Mouse (Mus musculus) megakaryocyte, embryonic 14.5 days (primary cell): ENCODE results near the gene Cd2. TPM values are rescaled to one million over a fixed set of nuclear protein-coding genes. Genes with fewer than 3 reads are reported as not detected.

ENCODE experiments used
- H3K27me3 ChIP-seq: replicated peaks from 2 replicates; pipeline ENCODE3; 2012; ENCODE audit warnings: inconsistent platforms
- H3K36me3 ChIP-seq: replicated peaks from 2 replicates; pipeline ENCODE3; 2012; ENCODE audit warnings: low read length, inconsistent platforms, mixed read lengths
- H3K4me1 ChIP-seq: 2 replicates; pipeline ENCODE4 v1.6.1; 2012; ENCODE audit warnings: inconsistent platforms
- H3K4me3 ChIP-seq: replicated peaks from 2 replicates; pipeline ENCODE3; 2012; ENCODE audit warnings: moderate library complexity, mild to moderate bottlenecking, inconsistent platforms
- H3K9me3 ChIP-seq: 2 replicates; pipeline ENCODE4 v1.6.1; 2012; ENCODE audit warnings: inconsistent platforms
- FLI1 ChIP-seq: IDR thresholded peaks from 2 replicates; pipeline ENCODE4 v1.6.1; 2012; ENCODE audit warnings: low read length, inconsistent platforms, mixed read lengths
- GATA1 ChIP-seq: IDR thresholded peaks from 3 replicates; pipeline ENCODE4 v1.6.1; 2012; ENCODE audit warnings: mixed read lengths, low read length, inconsistent platforms, borderline replicate concordance
- polyA plus RNA-seq: library from polyadenylated mRNA; stranded (reverse); fragments of >175 nt; gene quantifications from 2 replicates; pipeline ENCODE4 v1.2.3, GENCODE M21; 2012; ENCODE audit warnings: low replicate concordance; ENCODE audit not compliant: insufficient read depth

Cd2 gene
- polyA plus RNA-seq, 1 experiment = 0.16 TPM

- Histone ChIP-seq H3K27me3 (peaks cover 50% of the 10 kb centered on the region), H3K36me3 (no peaks in the 10 kb centered on the region), H3K4me1 (0 out of 2 replicates have a peak, but pooled peaks cover 3% of the 10 kb centered on the region), H3K4me3 (no peak overlapping the region), H3K9me3 (no peaks in the 10 kb centered on the region)
- TF ChIP-seq GATA1 (no peak), FLI1 (no peak)
Measured at GRCm38 (mm10) chr3:101306090-101306489, 18.4 kb upstream of the Cd2 start.

- H3K4me1 ChIP-seq = peaks cover 11% of the 10 kb centered on the region
- H3K36me3 ChIP-seq = no peaks in the 10 kb centered on the region
- peaks cover 57% of the 10 kb centered on the region for H3K27me3 ChIP-seq
- H3K4me3 ChIP-seq = no peak overlapping the region
- TF ChIP-seq FLI1 (no peak), GATA1 (no peak)
- H3K9me3 ChIP-seq = no peaks in the 10 kb centered on the region
Measured at GRCm38 (mm10) chr3:101305046-101305445, 17.3 kb upstream of the Cd2 start.

DNA sequence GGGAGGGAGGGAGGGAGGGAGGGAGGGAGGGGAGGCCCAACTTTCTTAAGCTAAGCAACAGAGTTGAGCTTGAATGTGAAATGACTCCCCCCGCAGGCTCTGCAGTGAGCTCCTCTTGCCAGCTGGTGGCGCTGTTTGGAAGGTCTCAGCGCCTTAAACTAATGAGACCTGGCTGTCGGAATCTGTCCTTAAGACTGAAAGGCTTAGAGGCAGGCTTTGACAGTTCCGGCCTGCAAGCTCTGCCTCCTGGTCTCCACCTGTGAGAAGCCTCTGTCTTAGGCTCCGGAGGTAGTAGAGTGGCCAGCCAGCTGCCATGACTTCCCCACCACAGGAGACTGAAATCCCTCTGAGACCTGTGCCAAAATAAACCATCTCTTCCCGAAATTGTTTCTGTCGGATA, 16.4 kb upstream of the Cd2 start:
- H3K9me3 ChIP-seq = no peaks in the 10 kb centered on the region
- no peak overlapping the region for H3K4me3 ChIP-seq
- no peaks in the 10 kb centered on the region for H3K36me3 ChIP-seq
- TF ChIP-seq GATA1 = no peak
- TF ChIP-seq FLI1 = no peak
- peaks cover 56% of the 10 kb centered on the region for H3K27me3 ChIP-seq
- peaks cover 13% of the 10 kb centered on the region for H3K4me1 ChIP-seq

- Histone ChIP-seq H3K27me3 (peaks cover 66% of the 10 kb centered on the region), H3K4me3 (peak overlapping the region; percentile 62), H3K36me3 (no peaks in the 10 kb centered on the region), H3K4me1 (peaks cover 22% of the 10 kb centered on the region), H3K9me3 (no peaks in the 10 kb centered on the region)
- TF ChIP-seq FLI1 (no peak), GATA1 (no peak)
Measured at GRCm38 (mm10) chr3:101300271-101301071, 12.7 kb upstream of the Cd2 start.

- peaks cover 26% of the 10 kb centered on the region for H3K4me1 ChIP-seq
Measured at GRCm38 (mm10) chr3:101299591-101299990, 11.9 kb upstream of the Cd2 start.

GRCm38 (mm10) chr3:101297221-101297620, 9.5 kb upstream of the Cd2 start:
- H3K4me1 ChIP-seq = peaks cover 25% of the 10 kb centered on the region

More at GRCm38 (mm10) chr3:101299591-101299990, 11.9 kb upstream of the Cd2 start:
- Histone ChIP-seq H3K4me3 (no peak overlapping the region), H3K9me3 (no peaks in the 10 kb centered on the region), H3K36me3 (no peaks in the 10 kb centered on the region), H3K27me3 (peaks cover 66% of the 10 kb centered on the region)
- TF ChIP-seq FLI1 = no peak

DNA sequence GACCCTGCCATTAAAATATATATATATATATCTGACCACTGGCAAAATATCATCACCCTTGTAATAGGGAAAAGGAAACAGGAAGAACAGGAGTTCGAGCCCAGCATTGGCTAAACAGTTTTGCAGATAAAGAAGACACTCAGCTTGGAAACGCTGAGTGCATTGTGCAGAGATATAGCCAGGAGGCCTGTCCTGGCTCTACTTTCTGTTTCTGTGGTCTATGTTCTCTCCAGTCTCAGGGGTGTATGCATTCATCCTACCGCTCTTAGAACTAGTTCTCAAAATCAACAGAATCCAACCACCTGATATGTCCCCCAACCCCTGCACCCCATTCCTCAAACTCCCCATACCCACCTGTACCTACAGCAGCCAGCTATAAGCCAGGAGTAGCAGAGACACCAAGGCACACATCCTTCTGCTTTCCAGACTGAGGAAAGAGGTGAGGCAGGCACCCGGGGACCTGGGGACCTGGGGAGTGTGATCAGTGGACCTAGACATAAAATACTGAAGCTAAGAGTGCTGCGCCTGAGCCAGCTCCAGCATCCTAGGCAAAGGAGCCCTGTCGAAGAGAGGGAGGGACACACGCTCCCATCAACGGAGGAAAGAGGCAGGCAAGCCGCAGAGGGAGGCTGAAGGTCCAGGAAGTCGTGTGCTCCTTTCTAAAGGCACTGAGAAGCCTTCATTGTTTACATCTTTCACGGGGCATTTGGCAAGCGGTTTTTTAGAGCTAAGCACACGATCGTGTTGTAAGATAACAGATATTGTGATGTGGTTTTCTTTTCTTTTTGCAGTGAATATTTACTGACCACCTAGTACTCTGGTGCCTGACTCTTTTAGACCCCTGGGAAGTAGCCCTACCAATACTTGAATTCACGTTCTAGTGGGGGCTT, 8.4 kb upstream of the Cd2 start:
- TF ChIP-seq FLI1 (no peak), GATA1 (no peak)
- Histone ChIP-seq H3K27me3 (peaks cover 54% of the 10 kb centered on the region), H3K4me3 (peak overlapping the region; percentile 15), H3K9me3 (no peaks in the 10 kb centered on the region), H3K36me3 (no peaks in the 10 kb centered on the region), H3K4me1 (peaks cover 26% of the 10 kb centered on the region)

More at GRCm38 (mm10) chr3:101297221-101297620, 9.5 kb upstream of the Cd2 start:
- TF ChIP-seq FLI1 (no peak), GATA1 (no peak)
- Histone ChIP-seq H3K4me3 (no peak overlapping the region), H3K9me3 (no peaks in the 10 kb centered on the region), H3K36me3 (no peaks in the 10 kb centered on the region), H3K27me3 (peaks cover 63% of the 10 kb centered on the region)

- Histone ChIP-seq H3K36me3 (no peaks in the 10 kb centered on the region), H3K4me1 (peaks cover 24% of the 10 kb centered on the region), H3K4me3 (no peak overlapping the region), H3K9me3 (no peaks in the 10 kb centered on the region), H3K27me3 (peaks cover 49% of the 10 kb centered on the region)
- TF ChIP-seq FLI1 (no peak), GATA1 (no peak)
Measured at GRCm38 (mm10) chr3:101295366-101295867, 7.7 kb upstream of the Cd2 start.

DNA sequence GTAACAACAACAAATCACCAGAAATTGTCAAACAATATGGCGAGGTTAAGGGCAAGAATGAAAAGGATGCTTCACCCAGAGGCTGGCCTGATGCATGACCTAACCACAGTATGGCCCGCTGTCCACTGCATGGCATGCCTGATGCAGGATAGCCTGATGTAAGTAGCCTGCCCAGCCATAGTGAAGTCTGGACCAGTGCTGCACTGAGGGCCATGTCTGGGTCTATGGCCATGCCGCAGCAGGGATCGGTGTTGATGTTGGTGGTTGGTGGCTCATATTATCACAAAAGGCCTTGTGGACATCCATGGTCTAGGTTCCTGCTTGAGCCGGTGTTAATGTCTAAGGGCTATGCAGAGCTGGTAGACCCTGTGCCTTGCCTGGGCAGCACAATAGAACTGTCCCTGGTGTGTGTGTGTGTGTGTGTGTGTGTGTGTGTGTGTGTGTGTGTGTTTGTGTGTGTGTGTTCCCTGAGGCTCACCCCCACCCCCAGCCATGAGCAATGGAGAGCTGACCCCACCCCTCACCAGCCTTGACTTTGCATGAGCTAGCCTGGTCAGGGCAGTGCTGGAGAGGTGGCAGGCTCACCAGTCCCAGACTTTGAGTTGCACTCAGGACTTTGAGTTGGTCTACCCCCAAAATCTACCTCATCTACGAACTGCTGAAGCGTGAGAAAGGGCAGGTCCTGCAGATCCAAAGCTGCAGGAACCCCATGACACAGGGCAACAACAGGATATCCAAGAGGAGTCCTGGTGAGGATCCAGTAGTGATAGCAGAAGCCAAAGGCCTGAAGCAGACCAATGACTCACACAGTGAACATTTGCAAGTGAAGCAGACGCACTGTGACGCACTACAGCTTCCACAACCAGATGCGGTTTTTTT, 7.0 kb upstream of the Cd2 start:
- TF ChIP-seq FLI1 = no peak
- TF ChIP-seq GATA1 = no peak
- H3K4me3 ChIP-seq = peak overlapping the region; percentile 12
- H3K36me3 ChIP-seq = no peaks in the 10 kb centered on the region
- H3K4me1 ChIP-seq = peaks cover 19% of the 10 kb centered on the region
- no peaks in the 10 kb centered on the region for H3K9me3 ChIP-seq
- peaks cover 46% of the 10 kb centered on the region for H3K27me3 ChIP-seq
